Mouse (Mus musculus) embryonic fibroblast, embryonic 13.5 days (primary cell): ENCODE results near the gene Pdcd4.

Experiments
- CTCF ChIP-seq: IDR thresholded peaks from 2 replicates; pipeline ENCODE4 v1.5.1; 2011; ENCODE audit warnings: mild to moderate bottlenecking, control low read depth, low read length, moderate library complexity, borderline replicate concordance; ENCODE audit not compliant: insufficient read depth
- POLR2A ChIP-seq: IDR thresholded peaks from 2 replicates; pipeline ENCODE4 v1.6.1; 2011; ENCODE audit warnings: low read depth, mild to moderate bottlenecking, control low read depth, low read length, moderate library complexity

DNA sequence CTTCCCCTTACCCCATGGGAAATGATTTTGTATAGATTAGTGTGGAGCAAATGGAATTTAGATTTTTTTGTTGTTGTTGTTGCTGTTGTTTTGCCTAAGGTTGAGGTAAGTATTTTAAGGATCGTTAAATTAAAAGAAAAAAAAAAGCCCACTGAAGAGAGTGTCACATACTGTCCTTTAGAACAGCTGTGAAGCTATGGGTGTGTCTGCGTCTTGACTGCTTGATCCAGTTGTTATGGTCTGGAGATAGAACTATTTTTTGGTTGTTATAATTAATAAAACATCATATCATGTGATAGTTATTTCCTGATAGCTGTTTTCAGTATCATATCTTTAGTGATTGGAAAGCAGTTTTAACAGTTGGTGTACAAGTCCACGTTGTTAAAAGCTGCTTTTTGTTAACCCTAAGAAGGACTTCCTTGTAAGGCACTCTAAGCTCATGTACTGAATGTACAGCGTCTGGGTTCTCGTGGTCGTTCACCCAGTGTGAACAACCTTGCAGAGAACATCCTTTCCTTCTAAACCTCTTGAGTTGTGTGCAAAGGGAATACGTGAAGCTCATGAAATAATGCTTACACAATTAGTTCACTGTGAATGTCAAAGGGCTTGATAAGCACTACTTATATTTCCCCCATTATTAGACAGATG is 12.9 kb downstream of the Pdcd4 start:
- TF ChIP-seq POLR2A (no peak), CTCF (no peak)
